Mouse (Mus musculus): ENCODE data around the gene Gm3952. TPM values are rescaled to one million over a fixed set of nuclear protein-coding genes. Genes with fewer than 3 reads are reported as not detected.

Gm3952 gene
- polyA plus RNA-seq, 1 experiment: not detected

DNA sequence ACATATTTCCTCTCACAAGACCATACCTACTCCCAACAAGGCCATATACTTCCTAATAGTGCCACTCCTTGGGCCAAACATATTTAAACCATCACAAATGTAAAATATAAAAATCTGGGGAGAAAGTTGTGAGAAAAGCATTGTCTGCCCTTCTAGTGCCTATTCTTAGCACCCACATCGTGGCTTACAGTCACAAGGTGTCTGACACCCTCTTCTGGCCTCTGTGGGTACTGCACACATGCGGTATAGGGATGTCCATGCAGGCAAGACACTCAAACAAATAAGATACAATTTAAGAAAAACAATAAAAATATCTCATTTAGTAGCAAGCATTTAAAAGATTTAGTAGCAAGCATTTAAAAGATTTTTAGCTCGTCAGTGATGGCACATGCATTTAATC is 89.2 kb downstream of the Gm3952 start:
- peak; percentile 83 for TF ChIP-seq CTCF (IDR thresholded peaks at IDR 0.05; ENCODE audit: control insufficient read depth, insufficient read depth, low read length)
- no peak for TF ChIP-seq POLR2A (IDR thresholded peaks at IDR 0.05; ENCODE audit: borderline replicate concordance, control insufficient read depth, low read depth, low read length)
- Histone ChIP-seq H3K27ac (ENCODE audit: control insufficient read depth, insufficient read depth, low read depth, low read length, poor library complexity) (no peak overlapping the region), H3K4me3 (replicated peaks; ENCODE audit: control insufficient read depth, low read depth, low read length) (no peak overlapping the region), H3K4me1 (ENCODE audit: control insufficient read depth, insufficient read depth, low read length) (no peaks in the 10 kb centered on the region)
- 53% methylated on average over 3 of the region's 3 CpGs for WGBS

DNA sequence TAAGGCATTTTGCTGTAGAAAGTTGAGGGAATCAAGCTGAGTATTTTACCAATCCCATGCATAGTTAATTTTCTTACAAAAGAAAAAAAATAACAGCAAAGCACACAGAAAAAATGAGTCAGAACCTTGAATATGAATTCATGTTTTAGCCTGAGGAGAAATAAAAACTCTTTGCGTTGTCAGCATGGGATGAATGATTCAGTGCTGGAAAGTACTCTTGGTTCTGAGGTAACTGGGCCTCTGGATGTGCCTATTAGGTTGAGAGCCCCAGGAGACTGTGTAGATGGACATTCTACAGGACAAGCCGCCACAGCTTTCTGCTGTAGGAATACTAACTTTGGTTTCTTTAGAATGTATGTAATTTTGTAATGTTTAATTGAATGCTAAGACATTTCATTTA is 93.7 kb downstream of the Gm3952 start:
- WGBS: 88% methylated on average over 2 of the region's 2 CpGs
- TF ChIP-seq CTCF (IDR thresholded peaks at IDR 0.05; ENCODE audit: control insufficient read depth, insufficient read depth, low read length) (no peak), POLR2A (IDR thresholded peaks at IDR 0.05; ENCODE audit: borderline replicate concordance, control insufficient read depth, low read depth, low read length) (no peak)
- no peak overlapping the region for H3K4me3 ChIP-seq (replicated peaks; ENCODE audit: control insufficient read depth, low read depth, low read length)
- H3K4me1 ChIP-seq (ENCODE audit: control insufficient read depth, insufficient read depth, low read length): no peaks in the 10 kb centered on the region
- H3K27ac ChIP-seq (ENCODE audit: control insufficient read depth, insufficient read depth, low read depth, low read length, poor library complexity): no peak overlapping the region

DNA sequence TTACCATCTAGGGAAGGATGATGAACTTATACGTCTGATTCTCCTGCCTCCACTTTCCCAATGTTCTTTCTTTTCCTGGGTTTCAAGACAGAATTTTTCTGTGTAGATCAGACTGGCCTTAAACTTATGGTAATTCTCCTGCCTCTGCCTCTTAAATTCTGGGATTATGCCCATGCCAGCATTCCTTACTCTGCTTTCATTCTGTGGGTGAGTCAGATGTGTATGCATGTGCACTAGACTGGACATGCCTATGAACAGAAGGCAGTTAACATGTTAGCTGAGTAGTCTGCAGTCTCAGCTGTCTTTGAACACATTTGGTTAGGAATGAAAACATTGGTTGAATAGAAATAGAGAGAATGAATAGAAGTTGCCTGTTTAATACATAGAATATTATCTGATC is 94.1 kb downstream of the Gm3952 start:
- no peak overlapping the region for H3K27ac ChIP-seq (ENCODE audit: control insufficient read depth, insufficient read depth, low read depth, low read length, poor library complexity)
- H3K4me3 ChIP-seq (replicated peaks; ENCODE audit: control insufficient read depth, low read depth, low read length): no peak overlapping the region
- WGBS: 88% methylated on average over 1 of the region's 1 CpGs
- TF ChIP-seq POLR2A (IDR thresholded peaks at IDR 0.05; ENCODE audit: borderline replicate concordance, control insufficient read depth, low read depth, low read length) (no peak), CTCF (IDR thresholded peaks at IDR 0.05; ENCODE audit: control insufficient read depth, insufficient read depth, low read length) (no peak)
- H3K4me1 ChIP-seq (ENCODE audit: control insufficient read depth, insufficient read depth, low read length): no peaks in the 10 kb centered on the region

DNA sequence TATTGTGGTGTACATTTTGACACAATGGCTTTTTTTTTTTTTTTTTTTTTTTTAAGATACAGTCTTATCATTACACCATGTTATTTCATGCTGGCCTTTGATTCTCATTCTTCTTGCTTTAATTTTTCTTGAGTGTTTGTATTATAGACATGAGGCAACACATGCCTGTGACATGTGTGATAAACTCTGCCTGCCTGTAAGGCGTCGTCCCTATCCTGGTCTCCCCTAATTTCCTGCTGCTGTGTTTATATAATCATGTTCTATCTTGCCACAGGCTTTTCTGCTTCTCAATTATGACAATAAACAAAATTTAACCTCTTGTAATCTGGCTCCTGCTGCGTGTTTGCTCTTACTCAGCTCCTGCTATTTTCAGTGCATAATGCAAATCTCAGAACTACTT is 100.5 kb downstream of the Gm3952 start:
- no peaks in the 10 kb centered on the region; the same call in 1 of the 2 replicates for H3K4me1 ChIP-seq (ENCODE audit: control insufficient read depth, insufficient read depth, low read length)

DNA sequence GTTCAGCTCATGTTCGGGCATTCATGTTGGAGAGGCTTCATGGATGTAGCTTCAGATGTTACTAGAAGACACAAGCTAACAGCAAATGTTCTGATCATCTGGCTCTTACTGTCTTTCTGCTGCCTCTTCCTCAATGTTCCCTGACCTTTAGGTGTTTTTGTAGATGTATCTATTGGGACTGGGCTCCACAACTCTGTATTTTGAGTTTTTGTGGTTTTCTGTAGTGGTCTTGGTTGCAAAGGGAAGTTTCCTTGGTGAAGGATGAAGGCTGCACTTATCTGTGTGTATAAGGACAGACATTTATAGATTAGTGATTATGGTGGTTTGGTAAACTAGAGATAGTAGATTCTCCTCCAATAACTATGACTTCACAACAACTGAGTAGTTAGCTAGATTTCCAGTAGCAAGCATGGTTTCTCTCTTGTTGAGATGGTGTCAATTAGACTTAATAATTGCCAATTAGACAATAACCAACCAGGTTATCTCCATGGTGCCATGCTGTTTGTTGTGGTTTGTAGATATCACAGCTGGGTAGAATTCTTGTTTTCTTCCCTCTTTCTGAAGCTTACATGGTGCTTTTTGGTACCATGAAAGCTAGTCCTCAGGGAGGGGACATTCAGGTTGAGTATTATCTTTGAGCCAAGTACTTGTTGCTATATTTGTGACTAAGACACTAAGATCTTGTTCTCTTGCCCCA is 101.6 kb downstream of the Gm3952 start:
- Histone ChIP-seq H3K27ac (ENCODE audit: control insufficient read depth, insufficient read depth, low read depth, low read length, poor library complexity) (no peak overlapping the region), H3K4me1 (ENCODE audit: control insufficient read depth, insufficient read depth, low read length) (no peaks in the 10 kb centered on the region; the same call in 1 of the 2 replicates), H3K4me3 (replicated peaks; ENCODE audit: control insufficient read depth, low read depth, low read length) (no peak overlapping the region)
- WGBS: 83% methylated on average over 1 of the region's 1 CpGs
- TF ChIP-seq CTCF (IDR thresholded peaks at IDR 0.05; ENCODE audit: control insufficient read depth, insufficient read depth, low read length) (no peak), POLR2A (IDR thresholded peaks at IDR 0.05; ENCODE audit: borderline replicate concordance, control insufficient read depth, low read depth, low read length) (no peak)

More for the DNA sequence above, 100.5 kb downstream of the Gm3952 start:
- no peak overlapping the region for H3K4me3 ChIP-seq (replicated peaks; ENCODE audit: control insufficient read depth, low read depth, low read length)
- TF ChIP-seq CTCF (IDR thresholded peaks at IDR 0.05; ENCODE audit: control insufficient read depth, insufficient read depth, low read length): no peak
- TF ChIP-seq POLR2A (IDR thresholded peaks at IDR 0.05; ENCODE audit: borderline replicate concordance, control insufficient read depth, low read depth, low read length): no peak
- H3K27ac ChIP-seq (ENCODE audit: control insufficient read depth, insufficient read depth, low read depth, low read length, poor library complexity): no peak overlapping the region
- 73% methylated on average over 3 of the region's 3 CpGs for WGBS

Other genes with a start within 250 kb of the Gm3952 start
- 49.9 and 69.5 TPM in 2 replicates for gene Itgb1, start 113.0 kb downstream of the Gm3952 start, polyA plus RNA-seq (2011; ENCODE audit: insufficient read depth, insufficient read length, low replicate concordance, missing spikeins)

Measured in bone marrow, adult 2 months (tissue).